Mouse (Mus musculus): ENCODE data around the gene Zfp296.

GRCm38 (mm10) chr7:19567426-19567825 lies 9.7 kb upstream of the Zfp296 start:
- TF ChIP-seq CTCF (conservative IDR thresholded peaks at IDR 0.05; ENCODE audit: insufficient read depth, insufficient read length, low read depth, low read length), result no peak
- TF ChIP-seq POLR2A (IDR thresholded peaks at IDR 0.05; ENCODE audit: low read depth, low read length), result no peak

All from kidney, adult 2 months (tissue).